Comparison of ENCODE assay signal across 12 mouse cellular contexts in the genomic region with DNA sequence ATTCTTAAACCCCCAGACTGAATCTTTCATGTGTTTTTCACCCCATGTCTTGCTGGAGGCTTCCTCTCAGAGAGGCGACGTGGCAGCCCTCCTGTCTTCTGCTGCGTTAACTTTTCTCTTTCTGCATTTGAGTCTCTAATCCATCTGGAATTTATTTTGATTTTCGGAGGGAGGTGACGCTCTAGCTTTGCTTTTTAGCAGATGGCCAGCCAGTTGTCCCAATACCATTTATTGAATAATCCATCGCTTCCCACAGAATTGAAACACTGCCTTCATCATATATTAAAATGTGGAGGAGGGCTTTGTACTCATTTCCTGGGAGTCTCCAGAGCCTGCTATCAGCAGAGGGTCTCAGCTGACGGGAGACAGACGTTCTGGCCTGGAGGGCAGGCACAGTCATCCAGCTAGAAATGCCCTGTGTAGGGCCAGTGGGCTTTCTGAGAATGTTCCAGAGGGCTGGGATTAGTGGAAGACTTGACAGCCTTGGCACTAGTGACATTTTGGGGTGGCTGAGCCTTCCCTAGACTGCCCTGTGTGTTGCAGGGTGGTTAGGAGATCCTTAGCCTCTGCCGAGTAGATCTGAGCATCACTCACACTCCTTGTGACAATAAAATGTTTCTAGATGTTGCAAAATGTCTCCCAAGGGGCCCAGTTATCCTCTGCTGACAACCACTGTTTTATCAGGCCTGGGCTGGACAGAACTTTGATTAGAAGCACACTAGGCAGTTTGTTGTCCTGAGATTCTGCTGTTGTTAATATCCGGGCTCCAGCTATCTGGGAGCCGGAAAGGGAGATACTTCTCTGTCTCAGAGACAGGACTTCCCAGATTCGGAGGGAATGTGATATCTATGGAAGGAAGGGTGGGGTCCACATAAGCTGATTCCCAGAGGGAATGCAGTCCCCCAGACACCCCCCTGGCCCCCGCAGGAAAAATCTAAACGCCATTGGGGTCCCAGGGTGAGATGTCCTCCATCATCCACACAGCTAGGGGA. TPM values are rescaled to one million over a fixed set of nuclear protein-coding genes. Genes with fewer than 3 reads are reported as not detected.
A peak's percentile ranks its signal among the peaks of the same experiment; 100 is the strongest.
DNase-seq lines count a peak whose midpoint lies in the region; ATAC-seq lines count a peak whose summit lies in the region.
"Had no signal": no experiment of that assay in that cellular context is flagged by ENCODE, and none has a peak within 500 bp of the region (broad histone marks: within the 10 kb centered on the region; RNA-seq: fewer than 3 reads in every experiment).

No protein-coding gene starts in this region.

- H3K4me3 ChIP-seq in hindbrain, embryonic 10.5 days = no peak overlapping the region
- H3K4me3 ChIP-seq in hindbrain, embryonic 14.5 days (replicated peaks; ENCODE audit: low read length) = no peak overlapping the region
- no peak overlapping the region for H3K4me3 ChIP-seq in liver, embryonic 16.5 days (ENCODE audit: low read depth, low read length)
- H3K4me3 ChIP-seq in liver, embryonic 11.5 days (ENCODE audit: low read depth, low read length) = no peak overlapping the region
- H3K4me3 ChIP-seq in neural tube, embryonic 14.5 days (ENCODE audit: low read depth, low read length) = no peak overlapping the region
- H3K4me3 ChIP-seq: heart, embryonic 15.5 days; liver, embryonic 12.5 days; midbrain, embryonic 12.5 days had no signal

- H3K27me3 ChIP-seq in hindbrain, embryonic 10.5 days (ENCODE audit: insufficient read depth, poor library complexity, severe bottlenecking) = no peaks in the 10 kb centered on the region
- H3K27me3 ChIP-seq in hindbrain, embryonic 14.5 days (ENCODE audit: control insufficient read depth, insufficient read depth, low read length) = no peaks in the 10 kb centered on the region
- no peaks in the 10 kb centered on the region for H3K27me3 ChIP-seq in liver, embryonic 16.5 days (ENCODE audit: control insufficient read depth, insufficient read depth, low read depth, low read length)
- no peaks in the 10 kb centered on the region for H3K27me3 ChIP-seq in liver, embryonic 11.5 days (replicated peaks; ENCODE audit: control insufficient read depth, insufficient read depth, low read length)
- H3K27me3 ChIP-seq in neural tube, embryonic 14.5 days (ENCODE audit: control insufficient read depth, insufficient read depth, low read length) = no peaks in the 10 kb centered on the region
- H3K27me3 ChIP-seq: heart, embryonic 15.5 days; liver, embryonic 12.5 days; midbrain, embryonic 12.5 days had no signal

- H3K4me1 ChIP-seq in hindbrain, embryonic 10.5 days (replicated peaks) = peaks cover 17% of the 10 kb centered on the region
- H3K4me1 ChIP-seq in hindbrain, embryonic 14.5 days (replicated peaks; ENCODE audit: control insufficient read depth, insufficient read depth, low read length) = 0 out of 2 replicates have a peak, but pooled peaks cover 8% of the 10 kb centered on the region
- H3K4me1 ChIP-seq in liver, embryonic 16.5 days (ENCODE audit: control insufficient read depth, low read depth, low read length) = no peaks in the 10 kb centered on the region
- H3K4me1 ChIP-seq in liver, embryonic 11.5 days (replicated peaks; ENCODE audit: control insufficient read depth, insufficient read depth, low read length) = no peaks in the 10 kb centered on the region; the same call in 1 of the 2 replicates
- H3K4me1 ChIP-seq in neural tube, embryonic 14.5 days (ENCODE audit: control insufficient read depth, insufficient read depth, low read length) = peaks cover 16% of the 10 kb centered on the region
- H3K4me1 ChIP-seq: heart, embryonic 15.5 days; liver, embryonic 12.5 days; midbrain, embryonic 12.5 days had no signal

- H3K4me2 ChIP-seq in hindbrain, embryonic 14.5 days (replicated peaks) = no peak overlapping the region
- H3K4me2 ChIP-seq in liver, embryonic 16.5 days (ENCODE audit: low read depth, low read length) = no peak overlapping the region
- no peak overlapping the region for H3K4me2 ChIP-seq in liver, embryonic 11.5 days
- no peak overlapping the region for H3K4me2 ChIP-seq in neural tube, embryonic 14.5 days (ENCODE audit: low read depth, low read length)
- H3K4me2 ChIP-seq: heart, embryonic 15.5 days; liver, embryonic 12.5 days; midbrain, embryonic 12.5 days had no signal

- peak; percentile 66 to 73 for DNase-seq in cerebellum, postnatal 10 days
- DNase-seq in cerebellum, adult 9-10 months = no peak
- no peak for DNase-seq in hindbrain, embryonic 10.5 days (ENCODE audit: low spot score)
- no peak for DNase-seq in hindbrain, embryonic 14.5 days (ENCODE audit: low spot score)
- no peak for DNase-seq in liver, embryonic 11.5 days (ENCODE audit: low spot score)
- DNase-seq: thymus, postnatal 25 days had no signal

- no peaks in the 10 kb centered on the region for H3K36me3 ChIP-seq in hindbrain, embryonic 10.5 days
- no peaks in the 10 kb centered on the region for H3K36me3 ChIP-seq in hindbrain, embryonic 14.5 days (replicated peaks; ENCODE audit: control insufficient read depth, insufficient read depth)
- no peaks in the 10 kb centered on the region for H3K36me3 ChIP-seq in liver, embryonic 16.5 days (ENCODE audit: control insufficient read depth, insufficient read depth)
- no peaks in the 10 kb centered on the region for H3K36me3 ChIP-seq in liver, embryonic 11.5 days (ENCODE audit: control insufficient read depth, insufficient read depth, low read length)
- H3K36me3 ChIP-seq in neural tube, embryonic 14.5 days (ENCODE audit: control insufficient read depth, insufficient read depth, low read length) = no peaks in the 10 kb centered on the region
- H3K36me3 ChIP-seq: heart, embryonic 15.5 days; liver, embryonic 12.5 days; midbrain, embryonic 12.5 days had no signal

- WGBS in hindbrain, embryonic 10.5 days = 75% methylated on average over 14 of the region's 14 CpGs
- WGBS in hindbrain, embryonic 14.5 days = 64% methylated on average over 14 of the region's 14 CpGs
- 62% methylated on average over 14 of the region's 14 CpGs for WGBS in liver, embryonic 16.5 days (ENCODE audit: insufficient replicate concordance)
- 66% methylated on average over 14 of the region's 14 CpGs for WGBS in liver, embryonic 11.5 days
- WGBS in neural tube, embryonic 14.5 days = 54% methylated on average over 14 of the region's 14 CpGs

- no peak overlapping the region for H3K9ac ChIP-seq in hindbrain, embryonic 14.5 days
- H3K9ac ChIP-seq in liver, embryonic 16.5 days (ENCODE audit: low read depth, low read length) = no peak overlapping the region
- H3K9ac ChIP-seq in liver, embryonic 11.5 days (ENCODE audit: low read depth, low read length) = no peak overlapping the region
- H3K9ac ChIP-seq in neural tube, embryonic 14.5 days (replicated peaks; ENCODE audit: low read depth, low read length) = no peak overlapping the region
- H3K9ac ChIP-seq: heart, embryonic 15.5 days; liver, embryonic 12.5 days; midbrain, embryonic 12.5 days had no signal

- ATAC-seq in hindbrain, embryonic 14.5 days (ENCODE audit: low FRiP score) = no peak
- ATAC-seq in liver, embryonic 16.5 days (ENCODE audit: low read depth) = 0 out of 2 replicates have a peak, but pooled peaks have one; percentile 11
- ATAC-seq in liver, embryonic 11.5 days (replicated peaks; ENCODE audit: low FRiP score) = no peak
- peak; percentile 31; the same call in 1 of the 2 replicates for ATAC-seq in neural tube, embryonic 14.5 days (ENCODE audit: low read depth)
- no peak for ATAC-seq in frontal cortex, adult (ENCODE audit: low TSS enrichment)
- ATAC-seq: liver, embryonic 12.5 days had no signal

- H3K27ac ChIP-seq in hindbrain, embryonic 10.5 days = 0 out of 2 replicates have a peak overlapping the region, but pooled peaks have one; percentile 59
- no peak overlapping the region for H3K27ac ChIP-seq in hindbrain, embryonic 14.5 days
- no peak overlapping the region for H3K27ac ChIP-seq in liver, embryonic 16.5 days (ENCODE audit: low read length)
- no peak overlapping the region for H3K27ac ChIP-seq in liver, embryonic 11.5 days (ENCODE audit: low read depth, low read length)
- H3K27ac ChIP-seq in neural tube, embryonic 14.5 days (ENCODE audit: low read depth, low read length) = no peak overlapping the region
- H3K27ac ChIP-seq: heart, embryonic 15.5 days; liver, embryonic 12.5 days; midbrain, embryonic 12.5 days had no signal

- no peaks in the 10 kb centered on the region for H3K9me3 ChIP-seq in hindbrain, embryonic 10.5 days
- no peaks in the 10 kb centered on the region for H3K9me3 ChIP-seq in hindbrain, embryonic 14.5 days (ENCODE audit: control insufficient read depth, low read length)
- H3K9me3 ChIP-seq in liver, embryonic 16.5 days (replicated peaks; ENCODE audit: control insufficient read depth, low read length) = no peaks in the 10 kb centered on the region
- H3K9me3 ChIP-seq in liver, embryonic 11.5 days (ENCODE audit: control insufficient read depth, low read length) = no peaks in the 10 kb centered on the region
- no peaks in the 10 kb centered on the region for H3K9me3 ChIP-seq in neural tube, embryonic 14.5 days (ENCODE audit: control insufficient read depth, low read length)
- H3K9me3 ChIP-seq: heart, embryonic 15.5 days; liver, embryonic 12.5 days; midbrain, embryonic 12.5 days had no signal

RNA-seq across cellular contexts. Expression of a gene that starts 58.0 kb away (rescaled TPM):
- polyA plus RNA-seq in hindbrain, embryonic 10.5 days (2016; fragmentation: Nextera tagmentation; extraction: Ambion mirVana) = 5.6 and 9.9 TPM in 2 replicates
- 135 and 149 TPM in 2 replicates for polyA plus RNA-seq in hindbrain, embryonic 14.5 days (2014; fragmentation: Nextera tagmentation; extraction: Ambion mirVana)
- 4.7 and 4.8 TPM in 2 replicates for polyA plus RNA-seq in liver, embryonic 16.5 days (2015; fragmentation: Nextera tagmentation; extraction: Ambion mirVana)
- polyA plus RNA-seq in liver, embryonic 11.5 days (2014; fragmentation: Nextera tagmentation; extraction: Ambion mirVana) = 3.7 and 4.4 TPM in 2 replicates
- 131 and 170 TPM in 2 replicates for polyA plus RNA-seq in neural tube, embryonic 14.5 days (2014; fragmentation: Nextera tagmentation; extraction: Ambion mirVana)

Comparison
In these comparisons a context has a peak if more than half of its experiments do, and no peak if none do; other contexts are left out.
1. DNase-seq: peak in cerebellum, postnatal 10 days (2 of 2); none in cerebellum, adult 9-10 months (single experiment), hindbrain, embryonic 10.5 days (single experiment), hindbrain, embryonic 14.5 days (single experiment) and liver, embryonic 11.5 days (single experiment).
2. ATAC-seq: peak in liver, embryonic 16.5 days (single experiment) and neural tube, embryonic 14.5 days (single experiment); none in hindbrain, embryonic 14.5 days (single experiment), liver, embryonic 11.5 days (single experiment) and frontal cortex, adult (single experiment).
3. RNA of a gene that starts 58.0 kb away (polyA plus RNA-seq): 131 to 170 TPM in neural tube, embryonic 14.5 days and 135 to 149 TPM in hindbrain, embryonic 14.5 days; 5.6 to 9.9 TPM in hindbrain, embryonic 10.5 days, 4.7 to 4.8 TPM in liver, embryonic 16.5 days and 3.7 to 4.4 TPM in liver, embryonic 11.5 days; every median in the first group is over 10 times any median in the second.